Mouse (Mus musculus) bone marrow, adult 2 months (tissue): ENCODE results near the gene Yy1. TPM values are rescaled to one million over a fixed set of nuclear protein-coding genes. Genes with fewer than 3 reads are reported as not detected.
A peak's percentile ranks its signal among the peaks of the same experiment; 100 is the strongest.

Experiments used
- H3K27ac ChIP-seq: fragments of 200-500 bp; 2 replicates; pipeline ENCODE4 v1.5.1; 2012; ENCODE audit warnings: low read depth, mild to moderate bottlenecking, control low read depth, inconsistent platforms, low read length; ENCODE audit not compliant: control insufficient read depth, poor library complexity, insufficient read depth
- H3K4me1 ChIP-seq: fragments of 200-500 bp; 2 replicates; pipeline ENCODE4 v1.6.1; 2011; ENCODE audit warnings: low read length; ENCODE audit not compliant: control insufficient read depth, insufficient read depth
- H3K4me3 ChIP-seq: fragments of 200-500 bp; replicated peaks from 2 replicates; pipeline ENCODE3; 2011; ENCODE audit warnings: mild to moderate bottlenecking, low read depth, low read length, control low read depth; ENCODE audit not compliant: control insufficient read depth
- CTCF ChIP-seq: fragments of 200-500 bp; IDR thresholded peaks from 2 replicates; pipeline ENCODE4 v1.5.1; 2011; ENCODE audit warnings: low read length, control low read depth; ENCODE audit not compliant: control insufficient read depth, insufficient read depth
- POLR2A ChIP-seq: fragments of 200-500 bp; IDR thresholded peaks from 2 replicates; pipeline ENCODE4 v1.6.1; 2011; ENCODE audit warnings: low read depth, mild to moderate bottlenecking, control low read depth, low read length, borderline replicate concordance; ENCODE audit not compliant: control insufficient read depth
- WGBS: fragments of 180-500 bp; shearing (Covaris S2); methylation state at CpG from one replicate; pipeline ENCODE4 v1.1.7; 2018; 5-methylcytosine and 5-hydroxymethylcytosine counted together
- polyA plus RNA-seq: library from polyadenylated mRNA; stranded (reverse); fragments of >200 nt; gene quantifications from 2 replicates; pipeline ENCODE4 v1.2.4, GENCODE M21; 2011; ENCODE audit warnings: low replicate concordance; ENCODE audit not compliant: missing spikeins, insufficient read depth, insufficient read length

The Yy1 gene
- polyA plus RNA-seq, 1 experiment: 35.4 TPM

GRCm38 (mm10) chr12:108765751-108766221 lies 27.0 kb upstream of the Yy1 start:
- TF ChIP-seq CTCF (no peak), POLR2A (peak; percentile 71; the same call in 1 of the 2 replicates)
- Histone ChIP-seq H3K4me1 (peaks cover 9% of the 10 kb centered on the region), H3K27ac (peak overlapping the region; percentile 99), H3K4me3 (peak overlapping the region; percentile 80)
- under 1% methylated on average over 14 of the region's 14 CpGs for WGBS

- no peak for TF ChIP-seq POLR2A
- no peak for TF ChIP-seq CTCF
- Histone ChIP-seq H3K4me3 (peak overlapping the region; percentile 80), H3K4me1 (peaks cover 8% of the 10 kb centered on the region), H3K27ac (peak overlapping the region; percentile 99)
- 1% methylated on average over 10 of the region's 10 CpGs for WGBS
Measured at GRCm38 (mm10) chr12:108766316-108766715, 26.5 kb upstream of the Yy1 start.

GRCm38 (mm10) chr12:108766866-108767265 lies 25.9 kb upstream of the Yy1 start:
- Histone ChIP-seq H3K4me1 (peaks cover 8% of the 10 kb centered on the region), H3K27ac (peak overlapping the region; percentile 99), H3K4me3 (peak overlapping the region; percentile 1)
- 2% methylated on average over 7 of the region's 7 CpGs for WGBS
- TF ChIP-seq POLR2A (no peak), CTCF (no peak)

- H3K27ac ChIP-seq: no peak overlapping the region
- 78% methylated on average over 11 of the region's 11 CpGs for WGBS
Measured at GRCm38 (mm10) chr12:108768196-108768854, 24.4 kb upstream of the Yy1 start.

GRCm38 (mm10) chr12:108780108-108780877 lies 12.5 kb upstream of the Yy1 start:
- peak overlapping the region; percentile 58; the same call in 1 of the 2 replicates for H3K27ac ChIP-seq
- 81% methylated on average over 7 of the region's 7 CpGs for WGBS

More at GRCm38 (mm10) chr12:108768196-108768854, 24.4 kb upstream of the Yy1 start:
- Histone ChIP-seq H3K4me1 (peaks cover 4% of the 10 kb centered on the region), H3K4me3 (no peak overlapping the region)
- no peak for TF ChIP-seq CTCF
- TF ChIP-seq POLR2A: no peak

GRCm38 (mm10) chr12:108785161-108785560 lies 7.6 kb upstream of the Yy1 start:
- no peak overlapping the region for H3K27ac ChIP-seq
- WGBS: 34% methylated on average over 4 of the region's 4 CpGs
- H3K4me3 ChIP-seq: no peak overlapping the region
- H3K4me1 ChIP-seq: peaks cover 2% of the 10 kb centered on the region; the same call in 1 of the 2 replicates
- TF ChIP-seq POLR2A: no peak
- TF ChIP-seq CTCF: no peak

More at GRCm38 (mm10) chr12:108780108-108780877, 12.5 kb upstream of the Yy1 start:
- Histone ChIP-seq H3K4me3 (no peak overlapping the region), H3K4me1 (peaks cover 2% of the 10 kb centered on the region; the same call in 1 of the 2 replicates)
- TF ChIP-seq POLR2A (no peak), CTCF (no peak)

- 81% methylated on average over 2 of the region's 2 CpGs for WGBS
Measured at GRCm38 (mm10) chr12:108787329-108787728, 5.4 kb upstream of the Yy1 start.

GRCm38 (mm10) chr12:108792152-108792545 lies 624 bp upstream of the Yy1 start:
- TF ChIP-seq CTCF (no peak), POLR2A (peak; percentile 54; the same call in 1 of the 2 replicates)
- H3K4me3 ChIP-seq: peak overlapping the region; percentile 97
- peak overlapping the region; percentile 100 for H3K27ac ChIP-seq
- WGBS: under 1% methylated on average over 52 of the region's 52 CpGs
- no peaks in the 10 kb centered on the region; the same call in 1 of the 2 replicates for H3K4me1 ChIP-seq

More at GRCm38 (mm10) chr12:108787329-108787728, 5.4 kb upstream of the Yy1 start:
- no peak for TF ChIP-seq CTCF
- TF ChIP-seq POLR2A: no peak
- Histone ChIP-seq H3K27ac (no peak overlapping the region), H3K4me3 (no peak overlapping the region), H3K4me1 (peaks cover 2% of the 10 kb centered on the region; the same call in 1 of the 2 replicates)
